Mouse (Mus musculus): ENCODE data around the gene Dag1. TPM values are rescaled to one million over a fixed set of nuclear protein-coding genes. Genes with fewer than 3 reads are reported as not detected.
"Not testable (repeated sequence)": the region's sequence is repeated elsewhere in the genome, so short reads cannot be mapped to it uniquely, and the experiment has no call there.

Dag1 gene
- polyA plus RNA-seq, 1 experiment from 2014 or later, result 74.7 TPM

DNA sequence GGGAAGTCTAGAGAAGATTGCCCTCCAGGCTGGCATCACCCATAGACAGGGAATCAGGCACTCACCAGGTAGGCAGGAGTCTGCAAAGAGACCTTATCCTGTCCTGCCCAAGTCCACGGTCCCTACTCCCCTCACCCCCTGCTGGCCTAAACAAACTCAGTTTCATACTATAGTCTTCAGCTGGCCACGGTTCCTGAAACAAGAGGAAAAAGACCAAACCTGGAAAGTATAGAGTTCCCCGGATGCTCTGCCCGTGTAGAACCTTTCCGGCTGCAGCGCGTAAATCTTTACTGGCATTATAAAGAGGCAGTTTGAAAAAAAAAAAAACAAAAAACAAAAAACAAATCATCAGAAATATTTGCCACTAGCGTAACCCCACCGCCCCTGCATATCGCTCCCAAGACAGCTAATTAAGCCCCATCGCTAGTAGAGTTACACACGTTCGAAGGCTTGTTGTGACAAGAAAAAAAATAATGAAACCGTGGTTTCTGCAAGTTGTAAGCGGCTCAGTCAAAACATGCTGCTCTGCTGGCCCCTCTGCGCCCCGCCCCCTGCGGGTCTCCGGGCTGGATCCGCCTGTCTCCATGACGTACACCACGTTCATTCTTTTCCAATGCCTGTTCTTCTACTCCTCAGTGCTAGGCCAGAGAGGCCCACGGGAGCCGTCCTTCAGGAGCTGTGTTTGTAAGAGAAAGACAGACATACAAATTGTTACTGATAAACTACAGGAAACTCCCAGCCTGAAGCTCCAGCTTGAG lies 66.7 kb downstream of the Dag1 start:
- 31% methylated on average over 24 of the region's 24 CpGs for WGBS
- Histone ChIP-seq H3K4me3 (replicated peaks) (no peak overlapping the region; the same call in 1 of the 2 replicates), H3K4me2 (peak overlapping the region; percentile 38), H3K4me1 (peaks cover 14% of the 10 kb centered on the region; the same call in 1 of the 2 replicates), H3K9ac (no peak overlapping the region), H3K27me3 (replicated peaks) (no peaks in the 10 kb centered on the region), H3K36me3 (no peaks in the 10 kb centered on the region), H3K9me3 (no peaks in the 10 kb centered on the region), H3K27ac (0 out of 2 replicates have a peak overlapping the region, but pooled peaks have one; percentile 11)
- no peak for ATAC-seq (ENCODE audit: insufficient read depth, low FRiP score, low read depth)

DNA sequence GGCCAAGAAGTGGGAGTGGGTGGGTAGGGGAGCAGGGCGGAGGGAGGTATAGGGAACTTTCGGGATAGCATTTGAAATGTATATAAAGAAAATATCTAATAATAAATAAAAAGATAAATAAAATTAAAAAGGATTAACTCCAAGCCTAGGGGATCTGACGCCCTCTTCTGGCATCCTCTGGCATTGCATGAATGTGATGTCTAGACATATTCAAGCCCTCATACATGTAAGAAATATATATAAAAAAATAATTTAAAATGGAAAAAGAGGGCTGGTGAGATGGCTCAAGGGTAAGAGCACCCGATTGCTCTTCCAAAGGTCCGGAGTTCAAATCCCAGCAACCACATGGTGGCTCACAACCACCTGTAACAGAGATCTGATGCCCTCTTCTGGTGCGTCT lies 67.5 kb downstream of the Dag1 start:
- not testable (repeated sequence) for H3K4me2 ChIP-seq; H3K27ac ChIP-seq; H3K4me3 ChIP-seq (replicated peaks); H3K9ac ChIP-seq; ATAC-seq (ENCODE audit: insufficient read depth, low FRiP score, low read depth); H3K36me3 ChIP-seq; H3K9me3 ChIP-seq; H3K27me3 ChIP-seq (replicated peaks)
- H3K4me1 ChIP-seq, result peaks cover 14% of the 10 kb centered on the region; the same call in 1 of the 2 replicates
- WGBS, result 65% methylated on average over 6 of the region's 6 CpGs

DNA sequence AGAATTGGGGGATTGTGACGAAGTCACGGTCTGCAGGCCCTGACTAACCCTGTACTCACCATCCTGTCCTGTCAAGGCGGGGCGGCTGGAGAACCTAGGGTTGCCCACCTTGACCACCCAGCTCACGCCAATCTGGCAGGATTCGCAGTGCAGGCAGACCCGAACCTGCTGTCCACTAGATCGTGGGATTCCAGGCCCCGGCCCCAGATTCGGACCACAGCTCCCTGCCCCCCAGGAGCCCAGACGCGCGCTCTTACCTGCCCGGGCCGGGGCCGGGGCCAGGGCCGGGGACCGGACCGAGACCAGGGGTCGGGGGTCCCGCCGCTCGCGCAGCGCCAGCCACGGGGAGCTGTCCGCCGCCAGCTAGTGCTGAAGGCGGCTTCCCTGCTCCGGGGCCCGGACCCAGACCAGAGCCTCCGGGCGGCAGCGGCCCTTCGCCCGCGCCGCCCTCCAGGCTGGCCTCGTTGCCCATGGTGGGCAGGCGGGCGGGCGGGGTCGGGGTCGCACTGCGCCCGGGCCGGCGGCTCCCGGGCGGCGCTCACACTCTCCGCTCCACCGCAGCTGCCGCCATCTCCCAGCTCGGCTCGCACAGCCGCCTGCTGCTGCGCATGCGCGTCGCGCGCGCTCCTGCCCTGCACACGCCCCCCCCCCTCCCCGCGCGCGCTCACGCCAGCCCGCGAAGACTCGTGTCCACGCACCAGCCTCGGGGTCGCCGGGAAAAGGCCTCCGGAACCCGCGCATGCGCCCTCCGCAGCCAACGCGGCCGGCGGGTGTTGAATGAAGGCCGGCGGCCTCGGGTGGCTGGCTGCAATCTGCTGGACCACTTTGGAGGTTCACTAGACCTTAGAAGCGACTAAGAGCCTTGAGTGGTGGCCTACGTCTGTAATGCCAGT lies 73.7 kb downstream of the Dag1 start, which contains the start of gene Bsn:
Gene Bsn, minus strand, starts transcription at position 598 of the 893 bp plus-strand sequence.
- no peaks in the 10 kb centered on the region for H3K36me3 ChIP-seq
- peak within 1 kb of the TSS; percentile 98 for H3K4me2 ChIP-seq
- no peak within 1 kb of the TSS for H3K9ac ChIP-seq
- H3K9me3 ChIP-seq, result no peaks in the 10 kb centered on the region
- H3K4me1 ChIP-seq, result peaks cover 8% of the 10 kb centered on the region
- H3K27me3 ChIP-seq (replicated peaks), result peaks cover 19% of the 10 kb centered on the region
- WGBS, result 2% methylated on average over 73 of the region's 91 CpGs
- peak within 1 kb of the TSS; percentile 62 for H3K4me3 ChIP-seq (replicated peaks)
- H3K27ac ChIP-seq, result no peak within 1 kb of the TSS
- ATAC-seq (ENCODE audit: insufficient read depth, low FRiP score, low read depth), result peak; percentile 63

- peak overlapping the region; percentile 98 for H3K4me2 ChIP-seq
- H3K9ac ChIP-seq, result no peak overlapping the region
- peaks cover 8% of the 10 kb centered on the region for H3K4me1 ChIP-seq
- H3K4me3 ChIP-seq (replicated peaks), result peak overlapping the region; percentile 62
- H3K27me3 ChIP-seq (replicated peaks), result peaks cover 19% of the 10 kb centered on the region
- ATAC-seq (ENCODE audit: insufficient read depth, low FRiP score, low read depth), result no peak
- WGBS, result 41% methylated on average over 5 of the region's 5 CpGs
- H3K27ac ChIP-seq, result no peak overlapping the region
- H3K9me3 ChIP-seq, result no peaks in the 10 kb centered on the region
- no peaks in the 10 kb centered on the region for H3K36me3 ChIP-seq
Measured at GRCm38 (mm10) chr9:108189488-108189786, 74.3 kb downstream of the Dag1 start.

DNA sequence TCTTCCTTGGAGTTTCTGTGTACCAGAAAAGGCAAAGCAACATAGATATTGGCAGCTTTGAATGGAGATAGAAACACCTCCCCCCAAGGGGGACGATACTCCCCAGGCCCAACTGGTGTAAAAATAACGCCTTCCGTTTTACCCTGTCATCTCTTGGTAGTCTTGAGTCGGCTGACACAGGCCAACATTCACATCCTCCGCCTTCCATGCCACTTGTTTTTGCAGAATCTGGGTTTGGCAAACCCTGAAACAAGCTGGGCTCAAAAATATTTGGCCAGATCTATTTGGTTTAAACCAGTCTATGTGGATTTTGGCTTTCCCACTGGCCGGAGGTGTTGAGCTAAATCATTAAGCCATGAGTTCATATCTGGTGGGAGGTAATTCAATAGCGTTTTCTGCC lies 74.7 kb downstream of the Dag1 start:
- no peaks in the 10 kb centered on the region for H3K9me3 ChIP-seq
- peaks cover 8% of the 10 kb centered on the region for H3K4me1 ChIP-seq
- H3K4me2 ChIP-seq, result no peak overlapping the region
- H3K27me3 ChIP-seq (replicated peaks), result peaks cover 19% of the 10 kb centered on the region
- 77% methylated on average over 7 of the region's 7 CpGs for WGBS
- H3K9ac ChIP-seq, result no peak overlapping the region
- H3K27ac ChIP-seq, result no peak overlapping the region
- no peak overlapping the region for H3K4me3 ChIP-seq (replicated peaks)
- H3K36me3 ChIP-seq, result no peaks in the 10 kb centered on the region
- ATAC-seq (ENCODE audit: insufficient read depth, low FRiP score, low read depth), result no peak

- ATAC-seq (ENCODE audit: insufficient read depth, low FRiP score, low read depth), result no peak
- 76% methylated on average over 8 of the region's 8 CpGs for WGBS
- no peaks in the 10 kb centered on the region for H3K36me3 ChIP-seq
- peaks cover 19% of the 10 kb centered on the region for H3K27me3 ChIP-seq (replicated peaks)
- no peak overlapping the region for H3K4me2 ChIP-seq
- no peak overlapping the region for H3K27ac ChIP-seq
- H3K9ac ChIP-seq, result no peak overlapping the region
- no peak overlapping the region for H3K4me3 ChIP-seq (replicated peaks)
- H3K9me3 ChIP-seq, result no peaks in the 10 kb centered on the region
- peaks cover 8% of the 10 kb centered on the region for H3K4me1 ChIP-seq
Measured at GRCm38 (mm10) chr9:108188511-108188910, 75.2 kb downstream of the Dag1 start.

- H3K36me3 ChIP-seq, result no peaks in the 10 kb centered on the region
- peaks cover 19% of the 10 kb centered on the region for H3K27me3 ChIP-seq (replicated peaks)
- 30% methylated on average over 6 of the region's 6 CpGs for WGBS
- ATAC-seq (ENCODE audit: insufficient read depth, low FRiP score, low read depth), result no peak
- peaks cover 8% of the 10 kb centered on the region for H3K4me1 ChIP-seq
- H3K9me3 ChIP-seq, result no peaks in the 10 kb centered on the region
- H3K27ac ChIP-seq, result no peak overlapping the region
- H3K4me2 ChIP-seq, result no peak overlapping the region
- H3K4me3 ChIP-seq (replicated peaks), result no peak overlapping the region
- H3K9ac ChIP-seq, result no peak overlapping the region
Measured at GRCm38 (mm10) chr9:108187616-108188015, 76.1 kb downstream of the Dag1 start.

DNA sequence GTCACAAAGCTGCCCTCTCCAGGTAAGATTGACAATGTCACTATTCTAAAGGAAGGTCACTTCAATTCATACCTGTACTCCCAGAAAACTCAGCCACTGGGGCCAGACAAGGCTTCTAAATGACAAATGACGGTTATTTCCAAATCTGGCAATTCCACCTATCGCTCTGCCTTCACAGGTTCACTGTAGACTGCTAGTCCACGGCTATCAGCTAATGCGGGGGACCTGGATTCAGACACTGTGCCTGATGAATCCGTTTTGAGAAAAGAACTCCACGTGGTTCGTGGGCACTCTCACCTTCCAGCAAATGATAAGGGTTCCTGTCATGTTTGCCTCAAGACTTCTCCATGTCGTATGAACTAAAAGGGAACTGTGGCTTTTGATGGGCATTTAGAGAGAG lies 78.0 kb downstream of the Dag1 start:
- Histone ChIP-seq H3K4me3 (replicated peaks) (no peak overlapping the region), H3K4me1 (peaks cover 8% of the 10 kb centered on the region), H3K36me3 (no peaks in the 10 kb centered on the region), H3K9ac (no peak overlapping the region), H3K9me3 (no peaks in the 10 kb centered on the region), H3K4me2 (no peak overlapping the region), H3K27me3 (replicated peaks) (peaks cover 19% of the 10 kb centered on the region), H3K27ac (no peak overlapping the region)
- WGBS, result 77% methylated on average over 8 of the region's 8 CpGs
- ATAC-seq (ENCODE audit: insufficient read depth, low FRiP score, low read depth), result no peak

DNA sequence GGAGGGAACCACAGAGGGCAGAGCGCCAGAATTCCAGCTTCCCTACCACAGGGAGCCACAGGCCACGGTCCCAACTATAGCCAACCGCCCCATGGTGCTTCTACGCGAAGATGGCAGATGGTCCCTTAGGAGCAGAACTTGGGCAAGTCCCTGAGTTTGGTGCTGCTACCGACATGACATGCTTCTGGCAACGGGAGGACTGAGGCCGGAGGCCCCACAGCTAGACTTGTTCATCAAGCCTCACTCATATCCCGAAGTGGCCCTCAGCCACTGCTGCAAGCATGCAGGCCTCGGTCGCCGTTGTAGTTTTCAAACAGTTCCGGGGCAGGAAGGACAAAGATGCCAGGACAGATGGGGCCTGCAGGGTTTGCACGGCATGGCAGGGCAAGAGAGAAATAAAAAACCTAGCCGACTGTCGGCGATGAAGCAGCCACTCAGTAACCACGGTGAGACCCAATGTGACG lies 80.2 kb downstream of the Dag1 start:
- WGBS, result 90% methylated on average over 19 of the region's 19 CpGs

DNA sequence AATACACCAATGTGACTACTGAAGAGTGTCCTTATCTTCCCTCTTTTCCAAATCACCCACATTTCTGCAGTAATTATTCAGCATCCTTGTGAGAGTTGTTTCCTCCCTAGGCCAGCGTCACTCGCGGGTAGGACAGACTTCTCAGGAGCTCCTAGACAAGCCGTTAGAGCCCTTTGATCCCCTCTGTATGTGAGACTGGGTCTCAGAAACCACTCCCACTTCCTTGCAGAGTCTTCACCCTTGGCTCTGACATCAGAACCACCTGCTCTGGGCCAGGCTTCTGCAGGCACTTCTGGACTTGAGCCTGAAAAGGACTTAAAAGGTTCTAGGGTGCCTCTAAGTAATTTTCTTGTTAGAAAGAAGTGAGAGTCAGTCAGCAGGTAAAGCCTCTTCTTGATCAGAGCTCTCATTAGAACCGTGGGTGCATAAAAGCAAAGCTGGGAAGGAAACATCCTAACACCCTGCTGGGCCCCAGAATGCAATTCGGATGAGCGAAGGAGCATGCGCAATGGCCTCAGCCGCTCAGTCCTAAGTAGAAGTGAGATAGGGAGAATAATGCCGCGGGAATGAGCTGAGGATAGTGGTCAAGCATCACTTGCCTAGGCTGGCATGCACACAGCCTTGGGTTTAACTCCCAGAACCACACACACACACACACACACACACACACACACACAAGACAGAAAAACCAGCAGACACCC lies 80.8 kb downstream of the Dag1 start:
- no peaks in the 10 kb centered on the region for H3K36me3 ChIP-seq
- H3K9me3 ChIP-seq, result no peaks in the 10 kb centered on the region
- no peak overlapping the region for H3K9ac ChIP-seq
- H3K4me3 ChIP-seq (replicated peaks), result no peak overlapping the region
- no peak overlapping the region for H3K27ac ChIP-seq
- no peak overlapping the region for H3K4me2 ChIP-seq
- WGBS, result 70% methylated on average over 11 of the region's 11 CpGs
- no peak for ATAC-seq (ENCODE audit: insufficient read depth, low FRiP score, low read depth)
- H3K4me1 ChIP-seq, result no peaks in the 10 kb centered on the region
- no peaks in the 10 kb centered on the region for H3K27me3 ChIP-seq (replicated peaks)

More for the DNA sequence above, 80.2 kb downstream of the Dag1 start:
- no peak overlapping the region for H3K4me2 ChIP-seq
- H3K27ac ChIP-seq, result no peak overlapping the region
- no peak overlapping the region for H3K4me3 ChIP-seq (replicated peaks)
- H3K9me3 ChIP-seq, result no peaks in the 10 kb centered on the region
- H3K27me3 ChIP-seq (replicated peaks), result peaks cover 4% of the 10 kb centered on the region; the same call in 1 of the 2 replicates
- no peaks in the 10 kb centered on the region for H3K36me3 ChIP-seq
- no peak for ATAC-seq (ENCODE audit: insufficient read depth, low FRiP score, low read depth)
- H3K9ac ChIP-seq, result no peak overlapping the region
- no peaks in the 10 kb centered on the region for H3K4me1 ChIP-seq

- Histone ChIP-seq H3K4me2 (no peak overlapping the region), H3K9ac (no peak overlapping the region), H3K4me3 (replicated peaks) (no peak overlapping the region), H3K9me3 (no peaks in the 10 kb centered on the region), H3K27me3 (replicated peaks) (no peaks in the 10 kb centered on the region), H3K27ac (no peak overlapping the region), H3K4me1 (no peaks in the 10 kb centered on the region), H3K36me3 (no peaks in the 10 kb centered on the region)
- no peak for ATAC-seq (ENCODE audit: insufficient read depth, low FRiP score, low read depth)
- 60% methylated on average over 5 of the region's 5 CpGs for WGBS
Measured at GRCm38 (mm10) chr9:108178391-108178790, 85.4 kb downstream of the Dag1 start.
